Comparison of ENCODE assay signal across 8 mouse cellular contexts in the genomic region with DNA sequence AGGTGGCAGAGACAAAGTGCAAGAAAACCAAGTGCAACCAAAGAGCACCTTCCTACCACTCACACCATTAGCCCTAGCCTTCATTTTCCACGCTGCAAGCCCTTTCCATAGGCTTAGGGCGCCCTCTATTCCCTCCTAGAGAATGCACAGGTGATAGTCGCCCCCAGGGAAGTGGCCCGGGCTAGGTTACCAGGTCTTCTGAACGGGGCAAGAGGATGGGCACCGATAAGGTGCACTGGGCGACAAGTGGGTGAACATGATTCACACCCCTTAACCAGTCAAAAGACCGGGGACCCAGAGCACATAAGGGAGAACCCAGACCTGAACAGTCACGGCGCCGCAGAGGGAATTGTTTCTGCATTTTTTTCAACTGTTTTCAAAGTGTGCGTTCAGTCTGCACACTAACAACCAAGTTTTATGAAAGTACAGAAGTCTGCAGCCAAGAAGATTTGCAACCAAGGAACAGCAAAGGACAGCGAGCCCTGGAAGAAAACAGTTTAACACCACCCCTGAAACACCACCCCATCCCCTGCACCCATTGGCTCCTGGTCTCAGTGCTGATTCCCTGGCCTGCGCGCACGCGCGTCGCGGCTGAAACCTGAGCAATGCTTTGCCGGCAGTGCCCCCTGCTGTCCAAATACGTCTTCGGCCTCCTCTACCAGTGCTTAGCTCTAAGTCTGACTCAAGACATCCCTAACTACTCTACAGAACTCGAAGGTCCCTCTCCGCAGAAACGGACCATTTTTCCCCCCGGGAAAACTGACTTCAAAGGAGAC. TPM values are rescaled to one million over a fixed set of nuclear protein-coding genes. Genes with fewer than 3 reads are reported as not detected.
DNase-seq lines count a peak whose midpoint lies in the region; ATAC-seq lines count a peak whose summit lies in the region.

No protein-coding gene starts in this region.

- peak; percentile 92 for DNase-seq in R1 (ENCODE audit: low read depth, low spot score)
- peak; percentile 98 for DNase-seq in cerebellum, postnatal 25 days
- peak; percentile 98 for DNase-seq in frontal cortex, postnatal 36 days (ENCODE audit: low spot score in 2 of 2)
- DNase-seq in left cerebral cortex, adult 18-20 months (ENCODE audit: low spot score in 2 of 2): peak; percentile 98
- DNase-seq in right cerebral cortex, adult 18-20 months: peak; percentile 96
- DNase-seq in urinary bladder, postnatal 10 days (ENCODE audit: low spot score): peak; percentile 85

- H3K79me2 ChIP-seq in macrophage (ENCODE audit: inconsistent target): no peaks in the 10 kb centered on the region

- no peaks in the 10 kb centered on the region for H3K27me3 ChIP-seq in hindbrain, embryonic 16.5 days (replicated peaks; ENCODE audit: control insufficient read depth, insufficient read depth, low read length)

- no peaks in the 10 kb centered on the region for H3K36me3 ChIP-seq in hindbrain, embryonic 16.5 days (ENCODE audit: control insufficient read depth, insufficient read depth, low read length)
- no peaks in the 10 kb centered on the region for H3K36me3 ChIP-seq in macrophage (ENCODE audit: inconsistent target)

- peak overlapping the region; percentile 52 for H3K27ac ChIP-seq in hindbrain, embryonic 16.5 days (ENCODE audit: low read depth, low read length)
- no peak overlapping the region for H3K27ac ChIP-seq in macrophage

- H3K9ac ChIP-seq in hindbrain, embryonic 16.5 days (ENCODE audit: low read depth, low read length): peak overlapping the region; percentile 66

- under 1% methylated on average over 27 of the region's 27 CpGs for WGBS in hindbrain, embryonic 16.5 days
- under 1% methylated on average over 27 of the region's 27 CpGs for WGBS in macrophage (ENCODE audit: missing documents)

- H3K9me3 ChIP-seq in hindbrain, embryonic 16.5 days (ENCODE audit: control insufficient read depth, low read length): no peaks in the 10 kb centered on the region

- peak overlapping the region; percentile 89 for H3K4me2 ChIP-seq in hindbrain, embryonic 16.5 days (ENCODE audit: low read length)

- ATAC-seq in hindbrain, embryonic 16.5 days: peak; percentile 97

- H3K4me1 ChIP-seq in hindbrain, embryonic 16.5 days (ENCODE audit: control insufficient read depth, insufficient read depth, low read depth, low read length): no peaks in the 10 kb centered on the region

- H3K4me3 ChIP-seq in hindbrain, embryonic 16.5 days (ENCODE audit: low read length): peak overlapping the region; percentile 51
- H3K4me3 ChIP-seq in macrophage (ENCODE audit: inconsistent target): peak overlapping the region; percentile 37

RNA-seq across cellular contexts. Expression of gene Oat, which starts 24.7 kb away (rescaled TPM):
- polyA plus RNA-seq in hindbrain, embryonic 16.5 days (2015; fragmentation: Nextera tagmentation; extraction: Ambion mirVana): 124 and 133 TPM in 2 replicates
- total RNA-seq in left cerebral cortex, adult 18-20 months (2021): 10 to 100 TPM; 94.9 to 95.0 TPM
- total RNA-seq in macrophage (2018; cell fraction: chromatin; rRNA removed): 10 to 100 TPM in 14 of 26 experiments, 1 to 10 TPM in 12; 4.0 to 23.7 (median 10.5) TPM
- 10 to 100 TPM; 29.5 to 72.1 (median 48.9) TPM for total RNA-seq in macrophage (2018; cell fraction: cytosol; rRNA removed)
- 10 to 100 TPM; 14.0 to 36.5 (median 24.7) TPM for total RNA-seq in macrophage (2018; cell fraction: nucleus; rRNA removed)
- polyA plus RNA-seq in macrophage (2018): 46.9 to 79.8 TPM (median 59.3 TPM) in 3 replicates

RNA-seq across cellular contexts. Expression of gene Nkx1-2, which starts 47.9 kb away (rescaled TPM):
- 0.24 and 0.29 TPM in 2 replicates for polyA plus RNA-seq in hindbrain, embryonic 16.5 days (2015; fragmentation: Nextera tagmentation; extraction: Ambion mirVana)
- total RNA-seq in left cerebral cortex, adult 18-20 months (2021): under 1 TPM in 1 of 2 experiments, not detected in 1; 0.14 TPM
- total RNA-seq in macrophage (2018; cell fraction: chromatin; rRNA removed): not detected
- not detected for total RNA-seq in macrophage (2018; cell fraction: cytosol; rRNA removed)
- not detected for total RNA-seq in macrophage (2018; cell fraction: nucleus; rRNA removed)
- polyA plus RNA-seq in macrophage (2018): not detected in 3 replicates

RNA-seq across cellular contexts. Expression of gene Lhpp, which starts 58.9 kb away (rescaled TPM):
- 56.2 and 56.4 TPM in 2 replicates for polyA plus RNA-seq in hindbrain, embryonic 16.5 days (2015; fragmentation: Nextera tagmentation; extraction: Ambion mirVana)
- 10 to 100 TPM; 15.0 to 16.4 TPM for total RNA-seq in left cerebral cortex, adult 18-20 months (2021)
- total RNA-seq in macrophage (2018; cell fraction: chromatin; rRNA removed): 10 to 100 TPM in 11 of 26 experiments, 1 to 10 TPM in 14, not detected in 1; 2.3 to 18.6 (median 9.1) TPM
- 10 to 100 TPM; 10.2 to 26.4 (median 18.1) TPM for total RNA-seq in macrophage (2018; cell fraction: cytosol; rRNA removed)
- total RNA-seq in macrophage (2018; cell fraction: nucleus; rRNA removed): 10 to 100 TPM in 6 of 26 experiments, 1 to 10 TPM in 20; 2.6 to 17.6 (median 6.5) TPM
- 15.6 to 23.7 TPM (median 21.2 TPM) in 3 replicates for polyA plus RNA-seq in macrophage (2018)
